Mouse (Mus musculus) left cerebral cortex, adult 18-20 months (tissue): ENCODE measurements at regions not wholly inside any gene's neighbourhood (a gene's known extent, or its start where the extent isn't known, plus 50 kb on each side); places are given as distances from the start of the nearest gene placed in this dataset.

Experiments used
- DNase-seq, 2 experiments: peaks; one replicate each; pipeline ENCODE4 v3.0.0; 2021 to 2022; ENCODE audit warnings: low spot score in 2 of 2, mixed read lengths in 1 of 2

DNA sequence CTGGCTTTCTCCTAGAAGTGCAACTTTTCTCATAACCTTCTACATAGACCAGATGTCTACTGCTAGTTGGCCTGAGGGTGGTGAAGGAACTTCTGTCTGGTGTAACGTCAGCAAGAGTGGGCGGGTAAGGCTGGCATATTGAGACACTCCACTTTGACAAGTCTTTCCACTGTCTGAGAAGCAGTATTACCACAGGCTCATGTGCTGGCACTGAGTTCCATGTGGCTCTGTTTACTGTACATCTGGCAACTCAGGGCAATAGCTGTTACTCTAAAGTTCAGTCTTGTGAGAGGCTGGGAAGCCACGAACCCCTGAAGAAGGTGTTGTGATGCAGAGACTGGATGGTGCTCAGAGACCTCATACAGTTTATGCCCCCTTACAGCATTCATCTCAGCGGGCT, 230.7 kb upstream of the Tbx18 start:
- DNase-seq, result no peak

- DNase-seq, result peak in 1 of 2 experiments; percentile 8
These were observed 233.4 kb upstream of the Tbx18 start for GRCm38 (mm10) chr9:87964508-87964907.

DNA sequence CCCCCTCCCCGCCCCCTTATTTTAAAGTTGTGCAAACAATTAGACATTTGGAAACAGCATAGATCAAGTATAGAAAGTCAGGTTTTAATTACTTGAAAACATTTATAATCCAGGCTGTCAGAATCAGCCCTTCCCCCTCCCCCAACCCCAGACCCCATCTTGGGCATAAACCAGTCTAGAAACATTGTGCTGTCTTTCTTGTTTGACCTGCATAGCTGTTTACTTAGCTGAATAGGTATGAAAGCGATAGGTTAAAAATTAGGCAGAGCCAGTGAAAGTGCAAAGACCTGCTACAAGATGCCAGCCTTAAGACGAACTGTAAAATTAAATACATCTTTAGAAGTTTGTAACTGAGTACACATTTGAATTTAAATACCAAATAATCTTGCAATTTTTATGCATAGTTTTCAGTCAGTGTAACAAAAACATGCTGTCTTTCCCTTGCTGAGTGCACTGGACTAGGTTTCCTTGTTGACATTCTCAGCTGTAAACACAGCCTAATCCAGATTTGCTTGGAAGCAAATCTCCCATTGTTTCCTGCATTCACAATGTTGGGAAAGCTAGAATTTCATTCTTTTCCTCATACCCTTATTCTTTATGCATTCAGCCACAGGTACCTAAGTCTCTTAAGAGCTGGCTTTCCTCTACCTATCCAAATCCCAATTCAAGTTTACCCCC, 234.2 kb upstream of the Tbx18 start:
- DNase-seq, result no peak

DNA sequence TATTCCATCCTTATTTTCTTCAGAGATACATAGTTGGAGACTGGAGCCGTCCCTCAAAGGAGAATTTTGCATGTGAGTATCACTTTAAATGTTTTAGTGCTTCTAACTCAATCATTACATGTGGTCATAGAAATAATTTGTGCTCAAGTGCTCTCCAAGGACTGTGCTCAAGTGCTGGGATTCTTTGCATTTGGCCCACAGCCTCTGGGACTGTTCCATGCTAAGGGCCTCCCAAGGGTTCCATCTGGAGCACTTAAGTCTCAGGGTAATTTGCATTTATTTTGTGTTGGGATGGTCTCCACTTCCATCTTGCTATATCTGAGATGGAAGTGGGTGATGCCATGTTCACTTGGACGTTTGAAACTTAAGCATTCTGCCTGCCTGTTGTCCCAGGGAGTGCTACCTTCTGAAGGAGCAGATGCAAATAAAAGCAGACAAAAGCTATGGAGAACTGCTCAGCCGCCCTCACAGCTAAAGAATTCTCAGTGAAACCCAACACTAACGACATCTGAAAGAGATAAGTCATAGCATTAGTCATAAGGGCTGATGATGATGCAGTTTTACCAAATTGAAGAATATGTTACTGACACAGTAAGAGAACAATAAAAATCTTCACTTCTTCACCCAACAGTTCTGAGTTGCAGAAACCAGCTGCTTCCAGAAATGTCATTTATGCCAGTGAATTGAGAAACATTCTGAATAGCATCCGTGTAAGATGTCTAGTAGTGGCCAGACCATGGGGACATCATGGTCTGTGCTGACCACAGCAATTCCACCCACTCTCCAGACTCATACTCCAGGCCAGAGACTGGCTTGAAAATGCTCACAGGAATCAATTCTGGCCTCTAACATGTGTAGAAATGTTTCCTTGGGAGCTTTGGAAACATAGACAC, 237.4 kb upstream of the Tbx18 start:
- no peak for DNase-seq

GRCm38 (mm10) chr9:87970586-87970985, 239.5 kb upstream of the Tbx18 start:
- DNase-seq, result no peak

DNA sequence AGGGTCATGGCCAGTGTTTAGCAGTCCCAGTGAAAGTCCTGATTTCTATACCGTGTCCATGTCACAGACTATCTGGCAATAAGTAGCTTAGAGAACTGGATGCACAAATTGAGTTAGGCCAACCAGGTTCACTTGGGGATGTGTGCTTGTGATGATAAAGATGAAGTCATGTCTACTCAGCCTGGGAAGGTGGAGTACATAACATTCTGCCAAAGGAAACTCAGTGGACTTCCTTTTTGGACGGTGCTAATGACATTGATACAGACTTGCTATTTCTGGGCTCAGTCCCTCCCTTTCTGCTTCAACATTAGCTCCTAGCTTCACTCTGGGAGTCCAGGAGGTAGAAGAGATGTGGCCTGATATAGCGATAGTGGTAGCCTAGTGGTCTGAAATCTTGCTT, 240.7 kb upstream of the Tbx18 start:
- DNase-seq, result no peak

GRCm38 (mm10) chr9:87973531-87973930, 242.5 kb upstream of the Tbx18 start:
- DNase-seq, result peak in 1 of 2 experiments; percentile 2

DNA sequence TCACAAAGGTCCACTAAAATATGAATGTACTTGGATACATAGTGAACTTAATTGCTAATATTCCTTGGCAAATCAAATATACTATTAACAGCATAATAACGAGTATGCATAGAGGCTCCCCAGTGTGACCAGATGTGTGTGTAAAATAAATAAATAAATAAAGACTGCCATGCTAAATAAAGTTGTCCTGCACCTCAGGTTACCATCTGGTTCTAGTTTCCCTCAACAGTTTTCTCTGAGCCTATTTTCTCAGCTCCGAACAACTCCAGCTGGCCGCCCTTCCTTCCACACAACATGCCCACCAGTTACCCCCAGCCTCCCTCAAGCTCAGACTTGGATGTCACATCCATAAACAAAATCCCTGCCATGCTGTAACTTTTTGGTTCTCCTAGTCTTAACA, 253.8 kb upstream of the Tbx18 start:
- no peak for DNase-seq

DNA sequence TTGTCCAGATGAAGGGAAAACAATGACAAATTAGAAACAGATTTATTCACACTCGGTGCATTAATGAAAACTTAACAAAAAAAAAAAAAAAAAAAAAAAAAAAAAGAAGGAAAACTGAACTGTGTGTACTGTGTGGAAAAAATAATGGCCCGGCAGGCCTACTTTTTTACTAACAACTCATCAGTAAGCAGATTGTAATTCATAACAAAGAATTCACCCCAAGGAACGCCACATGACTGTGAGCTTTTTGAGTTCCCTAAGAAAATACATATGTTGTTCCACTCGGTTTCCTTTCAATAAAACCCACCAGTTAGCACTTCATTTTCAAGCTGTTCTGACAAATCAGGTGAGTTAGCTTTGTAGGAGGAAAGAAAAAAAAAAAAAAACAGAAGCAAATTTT, 254.4 kb upstream of the Tbx18 start:
- no peak for DNase-seq

DNA sequence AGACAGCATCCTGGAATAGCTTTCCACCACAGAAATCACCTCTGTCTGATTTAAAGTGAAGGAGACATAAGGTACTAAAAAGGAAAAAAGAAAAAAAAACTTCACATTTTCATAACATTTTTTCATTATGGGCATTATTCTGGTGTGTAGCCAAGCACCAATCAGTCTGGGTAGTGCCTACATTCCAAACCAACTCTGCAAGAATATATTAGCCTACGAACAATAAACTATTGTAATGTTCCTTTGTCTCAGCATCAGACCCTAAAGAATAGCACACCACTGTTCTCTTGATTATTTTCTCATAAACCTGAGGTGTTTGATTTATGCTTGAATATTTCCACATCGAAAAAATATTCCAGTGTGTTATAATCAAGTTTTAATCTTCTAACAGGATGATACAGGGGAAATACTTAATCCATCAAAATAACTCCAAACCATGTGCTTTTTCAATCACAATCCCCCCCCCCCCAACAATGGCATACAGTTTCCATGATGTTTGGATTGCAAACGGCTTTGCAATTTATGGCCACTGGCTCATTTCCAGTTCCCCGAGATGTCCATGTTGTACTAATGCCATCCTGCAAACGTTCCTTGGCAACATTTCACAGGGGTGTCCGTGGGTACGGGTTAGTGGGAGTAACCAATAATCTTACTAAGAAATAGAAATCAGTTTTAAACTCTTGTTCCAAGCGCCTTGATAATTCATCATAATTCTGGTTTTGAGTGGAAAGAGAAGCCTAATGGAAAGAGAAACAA, 275.1 kb upstream of the Tbx18 start:
- no peak for DNase-seq

- DNase-seq, result no peak
These were observed 292.7 kb upstream of the Tbx18 start for GRCm38 (mm10) chr9:88023752-88024151.

- DNase-seq, result no peak
These were observed 294.9 kb upstream of the Tbx18 start for GRCm38 (mm10) chr9:88025936-88026335.

GRCm38 (mm10) chr9:88030509-88031148, 296.4 kb upstream of the Nt5e start:
- DNase-seq, result no peak

GRCm38 (mm10) chr9:88037560-88037959, 289.4 kb upstream of the Nt5e start:
- DNase-seq, result no peak

DNA sequence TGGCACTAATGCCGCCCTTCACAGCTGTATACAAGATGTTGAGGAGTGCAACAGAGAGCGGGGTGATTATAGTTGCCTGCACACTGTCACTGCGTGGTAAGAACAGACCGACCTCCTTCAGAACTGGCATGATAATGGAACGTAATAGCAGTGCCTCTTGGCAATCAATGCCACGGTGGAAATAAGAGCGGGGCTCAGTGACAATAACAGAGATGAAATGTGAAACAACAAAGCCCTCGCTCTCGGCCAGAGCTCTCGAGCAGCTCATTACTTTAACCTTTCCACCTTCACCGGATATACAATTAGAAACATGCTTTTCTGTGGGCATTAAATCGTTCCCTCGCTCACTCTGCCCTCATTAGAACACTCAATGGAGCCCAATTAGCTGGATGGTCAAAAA, 277.7 kb upstream of the Nt5e start:
- DNase-seq, result no peak

DNA sequence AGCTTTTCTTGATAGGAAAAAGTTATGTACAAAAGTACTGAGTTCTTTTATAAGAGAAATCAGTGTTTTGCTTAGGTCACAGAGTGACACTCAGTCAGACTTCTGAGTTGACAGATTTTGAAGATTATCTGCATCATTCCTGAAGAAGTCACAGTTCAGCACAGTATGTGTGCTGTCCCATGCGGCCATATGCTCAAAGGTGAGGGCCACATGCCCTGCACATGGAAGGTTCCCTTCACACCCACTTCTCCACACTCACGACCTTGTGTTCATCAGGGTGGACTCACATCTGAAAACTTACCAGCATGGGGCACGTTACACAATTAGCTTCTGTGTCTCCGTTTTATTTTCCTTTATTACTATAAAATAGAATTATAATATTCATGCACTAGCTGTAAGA, 277.2 kb upstream of the Nt5e start:
- no peak for DNase-seq

DNA sequence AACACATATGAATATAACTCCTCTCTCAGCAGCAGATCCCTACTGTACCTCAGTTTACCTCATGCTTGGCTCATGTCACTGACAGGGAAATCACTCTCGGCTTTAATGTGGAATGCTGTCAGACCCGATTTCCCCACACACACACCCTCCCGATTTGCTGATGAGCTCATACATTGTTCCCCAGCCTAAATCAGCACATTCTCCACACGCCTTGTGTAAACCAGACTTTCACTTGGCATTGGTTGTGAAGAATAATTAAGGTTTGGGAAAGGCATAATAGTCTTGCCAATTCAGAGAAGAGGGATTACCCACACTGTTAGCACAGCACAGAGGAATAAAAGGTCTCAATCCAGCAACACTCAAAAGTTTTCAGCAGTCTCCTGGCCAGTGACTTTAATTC, 268.4 kb upstream of the Nt5e start:
- no peak for DNase-seq

DNA sequence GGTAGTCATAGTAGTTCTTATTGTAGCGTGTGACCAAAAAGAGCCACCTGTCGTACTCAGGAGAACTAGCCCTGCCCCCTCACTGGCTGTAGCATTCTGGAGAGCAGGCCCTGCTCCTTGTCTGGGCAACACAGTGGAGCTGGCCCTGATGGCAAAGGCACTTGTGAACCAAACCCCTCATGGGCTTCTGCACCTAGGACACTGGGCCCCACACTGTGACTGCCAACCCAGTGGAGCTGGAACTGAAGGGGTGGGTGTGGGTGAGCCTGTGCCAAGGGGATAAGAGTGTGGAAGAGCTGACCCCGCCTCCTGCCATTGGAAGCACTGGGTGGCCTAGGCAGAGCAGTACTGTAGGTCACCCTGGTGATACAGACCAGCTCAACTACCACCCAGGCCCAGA, 268.0 kb upstream of the Nt5e start:
- DNase-seq, result no peak

DNA sequence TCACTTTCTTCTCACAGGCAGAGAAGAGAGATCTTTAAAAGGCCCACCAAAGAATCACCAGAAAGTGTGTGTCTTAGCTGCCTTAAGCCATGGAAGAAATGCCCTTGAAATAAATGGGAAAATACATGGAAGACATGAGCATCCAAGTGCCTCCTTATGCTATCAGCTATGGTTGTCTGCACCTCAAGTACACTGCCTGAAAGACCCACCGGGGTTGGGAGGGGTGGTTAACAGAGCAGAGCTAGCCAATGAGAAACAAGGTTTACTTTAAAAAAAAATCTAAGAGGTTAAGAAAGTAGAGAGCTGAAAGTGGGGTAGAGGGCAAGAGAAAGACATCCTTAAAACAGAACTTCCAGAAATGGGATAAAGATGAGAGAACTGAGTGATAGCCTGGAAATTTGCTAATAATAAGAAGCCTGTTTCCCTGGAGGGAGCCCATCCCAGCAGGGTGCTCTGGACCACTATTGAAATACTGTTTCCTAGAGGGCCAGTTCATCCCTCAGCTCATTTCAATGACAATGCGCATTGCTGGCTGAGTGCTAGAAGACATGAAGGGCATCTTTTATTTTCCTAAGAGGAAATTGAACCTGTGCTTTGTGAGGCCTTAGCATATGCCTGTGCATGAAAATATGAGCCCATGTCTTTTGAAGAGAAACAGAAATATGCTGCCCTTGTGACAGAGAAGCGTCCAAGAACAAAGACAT, 262.9 kb upstream of the Nt5e start:
- no peak for DNase-seq

- DNase-seq, result no peak
These were observed 261.9 kb upstream of the Nt5e start for GRCm38 (mm10) chr9:88065057-88065456.

- no peak for DNase-seq
These were observed 261.2 kb upstream of the Nt5e start for GRCm38 (mm10) chr9:88065777-88066176.
